Mouse (Mus musculus) intestine, postnatal 0 days (tissue): ENCODE results near the gene Pdk2. TPM values are rescaled to one million over a fixed set of nuclear protein-coding genes. Genes with fewer than 3 reads are reported as not detected.

ENCODE experiments used
- ATAC-seq: fragments of 200-750 bp; cut with Nextera tagmentation; 2 replicates; pipeline ENCODE4 v1.8.0; 2017; ENCODE audit warnings: mild to moderate bottlenecking, moderate TSS enrichment, moderate library complexity
- H3K27ac ChIP-seq: fragments of 300-500 bp; sonication (generic); 2 replicates; pipeline ENCODE4 v1.5.1; 2014; ENCODE audit warnings: mild to moderate bottlenecking, low read depth, low read length, moderate library complexity
- H3K27me3 ChIP-seq: fragments of 300-500 bp; sonication (generic); replicated peaks from 2 replicates; pipeline ENCODE4 v1.6.1; 2014; ENCODE audit warnings: low read length, mixed read lengths; ENCODE audit not compliant: control insufficient read depth, insufficient read depth
- H3K36me3 ChIP-seq: fragments of 300-500 bp; sonication (generic); 2 replicates; pipeline ENCODE4 v1.6.1; 2014; ENCODE audit warnings: mild to moderate bottlenecking, moderate library complexity; ENCODE audit not compliant: control insufficient read depth, insufficient read depth
- H3K4me1 ChIP-seq: fragments of 300-500 bp; sonication (generic); replicated peaks from 2 replicates; pipeline ENCODE4 v1.6.1; 2014; ENCODE audit warnings: antibody characterized with exemption, low read length, mixed read lengths; ENCODE audit not compliant: control insufficient read depth, insufficient read depth
- H3K4me2 ChIP-seq: fragments of 300-500 bp; sonication (generic); replicated peaks from 2 replicates; pipeline ENCODE4 v1.6.1; 2014; ENCODE audit warnings: low read depth, mild to moderate bottlenecking, moderate library complexity
- H3K4me3 ChIP-seq: fragments of 300-500 bp; sonication (generic); 2 replicates; pipeline ENCODE4 v1.5.1; 2014; ENCODE audit warnings: low read depth, low read length
- H3K9ac ChIP-seq: fragments of 300-500 bp; sonication (generic); 2 replicates; pipeline ENCODE4 v1.6.1; 2014; ENCODE audit warnings: mild to moderate bottlenecking, low read depth, low read length
- H3K9me3 ChIP-seq: fragments of 300-500 bp; sonication (generic); 2 replicates; pipeline ENCODE4 v1.6.1; 2016; ENCODE audit warnings: mixed run types; ENCODE audit not compliant: control insufficient read depth
- CTCF ChIP-seq: sonication (generic); IDR thresholded peaks from 2 replicates; pipeline ENCODE4 v1.5.1; 2016; ENCODE audit warnings: low read depth, mild to moderate bottlenecking, control low read depth, antibody characterized with exemption, moderate library complexity
- WGBS: fragments of 180-500 bp; shearing (Covaris S2); extraction: QIAGEN DNeasy Blood & Tissue Kit; methylation state at CpG from one replicate; pipeline ENCODE4 v1.1.7; 2014; 5-methylcytosine and 5-hydroxymethylcytosine counted together
- polyA plus RNA-seq: library from polyadenylated mRNA; unstranded; fragments of >200 nt; fragmentation: Nextera tagmentation; extraction: Ambion mirVana; gene quantifications from 2 replicates; pipeline ENCODE4 v1.2.1, GENCODE M21; 2015

Gene Pdk2
- polyA plus RNA-seq, 1 experiment from 2014 or later = 57.4 TPM

DNA sequence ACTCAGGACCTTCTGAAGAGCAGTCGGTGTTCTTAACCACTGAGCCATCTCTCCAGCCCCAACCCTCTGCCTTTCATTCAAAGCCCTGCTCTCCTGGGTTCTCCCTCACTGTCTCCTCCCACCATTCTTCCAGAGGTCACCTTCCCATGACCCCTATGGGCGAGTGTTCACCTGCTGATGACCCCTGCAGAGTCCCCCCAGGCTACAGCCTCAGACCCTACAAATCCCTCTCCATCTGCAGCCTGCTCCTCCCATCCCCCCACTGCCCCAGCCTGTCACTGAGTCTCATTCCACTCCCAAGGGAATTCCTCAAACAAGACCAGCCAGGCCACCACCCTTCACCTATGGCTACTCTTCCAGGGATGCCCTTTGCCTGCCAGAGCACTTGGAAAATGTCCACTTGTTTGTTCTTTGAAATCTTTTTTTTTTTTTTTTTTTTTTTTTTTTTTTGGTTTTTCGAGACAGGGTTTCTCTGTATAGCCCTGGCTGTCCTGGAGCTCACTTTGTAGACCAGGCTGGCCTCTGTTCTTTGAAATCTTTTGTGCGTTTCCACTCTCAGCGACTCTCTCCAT is 43.7 kb upstream of the Pdk2 start:
- no peaks in the 10 kb centered on the region for H3K9me3 ChIP-seq
- 54% methylated on average over 5 of the region's 5 CpGs for WGBS
- no peak for ATAC-seq
- H3K4me1 ChIP-seq = no peaks in the 10 kb centered on the region
- no peaks in the 10 kb centered on the region for H3K36me3 ChIP-seq
- H3K27me3 ChIP-seq = no peaks in the 10 kb centered on the region
- H3K27ac ChIP-seq = no peak overlapping the region
- TF ChIP-seq CTCF = no peak
- H3K4me2 ChIP-seq = no peak overlapping the region
- H3K4me3 ChIP-seq = no peak overlapping the region
- no peak overlapping the region for H3K9ac ChIP-seq

GRCm38 (mm10) chr11:95084175-95084574 is 43.0 kb upstream of the Pdk2 start:
- H3K4me2 ChIP-seq = no peak overlapping the region
- H3K27me3 ChIP-seq = no peaks in the 10 kb centered on the region
- 40% methylated on average over 4 of the region's 4 CpGs for WGBS
- no peak for TF ChIP-seq CTCF
- H3K36me3 ChIP-seq = no peaks in the 10 kb centered on the region
- no peak for ATAC-seq
- no peak overlapping the region for H3K9ac ChIP-seq
- no peaks in the 10 kb centered on the region for H3K9me3 ChIP-seq
- H3K27ac ChIP-seq = no peak overlapping the region
- no peaks in the 10 kb centered on the region for H3K4me1 ChIP-seq
- H3K4me3 ChIP-seq = no peak overlapping the region

DNA sequence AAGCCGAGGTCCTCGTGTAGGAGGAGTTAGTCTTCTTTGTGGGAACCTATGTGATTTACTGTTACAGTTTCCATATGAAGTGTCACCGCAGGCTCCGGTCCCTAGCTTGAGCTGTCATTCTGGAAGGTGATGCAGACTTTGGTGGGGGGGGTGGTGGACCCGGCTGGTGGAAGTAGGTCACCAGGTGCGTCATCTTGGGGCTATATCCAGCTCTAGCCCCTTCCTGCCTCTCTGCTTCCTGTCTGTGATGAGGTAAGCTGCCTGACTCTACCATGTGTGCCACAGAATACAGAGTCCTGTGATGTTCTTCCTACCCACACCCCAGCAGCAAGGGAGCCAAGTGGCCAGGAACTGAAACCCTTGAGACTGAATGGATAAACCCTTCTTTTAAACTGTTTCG is 41.7 kb upstream of the Pdk2 start:
- Histone ChIP-seq H3K27me3 (no peaks in the 10 kb centered on the region), H3K4me3 (no peak overlapping the region), H3K36me3 (no peaks in the 10 kb centered on the region), H3K4me1 (0 out of 2 replicates have a peak, but pooled peaks cover 5% of the 10 kb centered on the region), H3K4me2 (no peak overlapping the region), H3K9me3 (no peaks in the 10 kb centered on the region), H3K9ac (no peak overlapping the region), H3K27ac (no peak overlapping the region)
- no peak for ATAC-seq
- 87% methylated on average over 7 of the region's 7 CpGs for WGBS
- TF ChIP-seq CTCF = no peak

GRCm38 (mm10) chr11:95080783-95081182 is 39.6 kb upstream of the Pdk2 start:
- ATAC-seq = no peak

GRCm38 (mm10) chr11:95079256-95079875 is 38.2 kb upstream of the Pdk2 start:
- H3K9ac ChIP-seq = no peak overlapping the region
- no peaks in the 10 kb centered on the region for H3K36me3 ChIP-seq
- no peaks in the 10 kb centered on the region for H3K27me3 ChIP-seq
- ATAC-seq = no peak
- H3K4me1 ChIP-seq = 0 out of 2 replicates have a peak, but pooled peaks cover 6% of the 10 kb centered on the region
- H3K9me3 ChIP-seq = no peaks in the 10 kb centered on the region
- WGBS = 61% methylated on average over 6 of the region's 6 CpGs
- H3K4me3 ChIP-seq = no peak overlapping the region
- TF ChIP-seq CTCF = no peak
- no peak overlapping the region for H3K27ac ChIP-seq
- H3K4me2 ChIP-seq = no peak overlapping the region

More at GRCm38 (mm10) chr11:95080783-95081182, 39.6 kb upstream of the Pdk2 start:
- Histone ChIP-seq H3K9me3 (no peaks in the 10 kb centered on the region), H3K4me1 (0 out of 2 replicates have a peak, but pooled peaks cover 5% of the 10 kb centered on the region), H3K9ac (no peak overlapping the region), H3K27me3 (no peaks in the 10 kb centered on the region), H3K4me2 (no peak overlapping the region), H3K36me3 (no peaks in the 10 kb centered on the region), H3K4me3 (no peak overlapping the region), H3K27ac (no peak overlapping the region)
- TF ChIP-seq CTCF = no peak
- 85% methylated on average over 6 of the region's 6 CpGs for WGBS

DNA sequence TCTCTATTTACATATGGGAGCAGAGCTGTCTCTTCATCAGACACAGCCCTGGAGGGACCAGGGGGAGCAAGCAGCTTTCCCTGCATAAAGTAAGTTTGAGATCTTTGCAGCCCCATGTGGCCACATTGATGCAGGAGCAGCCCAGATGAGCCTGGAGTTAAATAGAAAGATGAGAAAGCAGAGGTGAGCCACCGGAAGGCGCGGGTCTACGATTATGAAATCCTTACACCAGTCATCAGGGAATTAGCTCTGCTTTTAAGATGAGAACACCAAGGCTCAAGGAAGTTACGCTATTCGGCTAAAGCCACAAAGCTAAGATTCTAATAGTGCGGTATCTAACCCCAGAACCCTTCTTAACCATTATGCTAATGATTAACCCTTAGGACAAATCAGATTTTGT is 36.8 kb upstream of the Pdk2 start:
- peak; percentile 32 for TF ChIP-seq CTCF
- WGBS = 28% methylated on average over 7 of the region's 7 CpGs
- Histone ChIP-seq H3K9me3 (no peaks in the 10 kb centered on the region), H3K4me3 (peak overlapping the region; percentile 9; the same call in 1 of the 2 replicates), H3K9ac (no peak overlapping the region), H3K36me3 (no peaks in the 10 kb centered on the region), H3K27ac (no peak overlapping the region), H3K4me1 (0 out of 2 replicates have a peak, but pooled peaks cover 13% of the 10 kb centered on the region), H3K27me3 (no peaks in the 10 kb centered on the region), H3K4me2 (peak overlapping the region; percentile 73)
- no peak for ATAC-seq
